Mouse (Mus musculus) olfactory bulb, adult 2 months (tissue): ENCODE results near the gene Trim62.
"Not testable (repeated sequence)": the region's sequence is repeated elsewhere in the genome, so short reads cannot be mapped to it uniquely, and the experiment has no call there.

Experiments used
- CTCF ChIP-seq: fragments of 200-500 bp; IDR thresholded peaks from 2 replicates; pipeline ENCODE4 v1.5.1; 2012; ENCODE audit warnings: low read depth, mild to moderate bottlenecking, low read length, moderate library complexity; ENCODE audit not compliant: insufficient read depth
- POLR2A ChIP-seq: fragments of 200-500 bp; IDR thresholded peaks from 2 replicates; pipeline ENCODE4 v1.6.1; 2012; ENCODE audit warnings: mild to moderate bottlenecking, low read depth, low read length, moderate library complexity; ENCODE audit not compliant: insufficient read depth

GRCm38 (mm10) chr4:128858226-128858625 lies 25.2 kb upstream of the Trim62 start:
- not testable (repeated sequence) for TF ChIP-seq CTCF, POLR2A
